Mouse (Mus musculus): Measurements from ENCODE around the gene Nog.

DNA sequence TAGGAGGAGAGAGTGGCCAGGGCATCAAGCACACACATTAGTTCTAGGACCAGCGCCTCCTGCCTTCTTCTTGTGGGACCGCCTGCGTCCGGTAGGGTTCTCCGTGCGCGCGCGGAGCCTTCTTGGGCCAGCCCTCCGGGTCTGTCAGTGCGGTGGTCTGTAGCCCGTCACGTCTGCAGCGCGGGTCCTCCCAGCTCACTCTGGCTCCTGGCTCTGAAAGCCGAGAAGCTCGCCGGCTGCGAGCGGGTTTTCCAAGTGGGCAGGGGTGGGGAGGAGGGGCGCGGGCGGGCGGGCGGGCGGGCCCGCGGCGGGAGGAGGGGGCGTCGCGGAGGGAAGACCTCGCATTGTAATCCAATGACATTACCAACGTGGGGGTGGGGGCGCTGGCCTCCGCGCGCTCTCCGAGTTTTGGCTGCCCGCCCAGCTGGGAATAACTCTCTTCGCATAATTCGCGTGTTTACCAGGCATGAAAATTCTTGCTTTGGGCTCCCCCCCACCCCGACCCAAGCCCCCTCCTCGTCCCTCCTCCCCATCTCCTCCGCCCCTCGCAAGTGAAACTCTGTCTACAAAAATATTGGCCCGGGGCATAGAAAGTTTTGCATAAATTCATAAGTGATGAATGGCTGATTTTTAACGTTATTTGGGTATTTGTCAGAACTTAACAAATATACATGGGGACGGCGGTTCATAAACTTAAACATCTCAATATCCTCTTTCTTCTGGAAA is 3.7 kb downstream of the Nog start:
- TF ChIP-seq CTCF (IDR thresholded peaks at IDR 0.05) (peak; percentile 50), POLR2A (IDR thresholded peaks at IDR 0.05; ENCODE audit: insufficient read depth, low read depth, low read length) (no peak)
